Mouse (Mus musculus) stomach, embryonic 15.5 days (tissue): ENCODE measurements around the gene Rgl2. TPM values are rescaled to one million over a fixed set of nuclear protein-coding genes. Genes with fewer than 3 reads are reported as not detected.
"Not testable (repeated sequence)": the region's sequence is repeated elsewhere in the genome, so short reads cannot be mapped to it uniquely, and the experiment has no call there.

Experiments used
- ATAC-seq: fragments of 200-750 bp; cut with Nextera tagmentation; 2 replicates; pipeline ENCODE4 v1.8.0; 2017; ENCODE audit warnings: low read depth, moderate number of reproducible peaks, moderate TSS enrichment; ENCODE audit not compliant: insufficient read depth, low FRiP score
- H3K27ac ChIP-seq: fragments of 300-500 bp; sonication (generic); 2 replicates; pipeline ENCODE4 v1.5.1; 2015; ENCODE audit warnings: mild to moderate bottlenecking, inconsistent platforms
- H3K27me3 ChIP-seq: fragments of 300-500 bp; sonication (generic); replicated peaks from 2 replicates; pipeline ENCODE4 v1.6.1; 2015; ENCODE audit warnings: inconsistent platforms
- H3K36me3 ChIP-seq: fragments of 300-500 bp; sonication (generic); 2 replicates; pipeline ENCODE4 v1.6.1; 2015; ENCODE audit warnings: inconsistent platforms
- H3K4me1 ChIP-seq: fragments of 300-500 bp; sonication (generic); 2 replicates; pipeline ENCODE4 v1.6.1; 2015; ENCODE audit warnings: inconsistent platforms
- H3K4me2 ChIP-seq: fragments of 300-500 bp; sonication (generic); 2 replicates; pipeline ENCODE4 v1.6.1; 2015; ENCODE audit warnings: mild to moderate bottlenecking, inconsistent platforms
- H3K4me3 ChIP-seq: fragments of 300-500 bp; sonication (generic); replicated peaks from 2 replicates; pipeline ENCODE4 v1.5.1; 2015; ENCODE audit warnings: inconsistent platforms
- H3K9ac ChIP-seq: fragments of 300-500 bp; sonication (generic); 2 replicates; pipeline ENCODE4 v1.6.1; 2015; ENCODE audit warnings: inconsistent platforms
- H3K9me3 ChIP-seq: fragments of 300-500 bp; sonication (generic); 2 replicates; pipeline ENCODE4 v1.6.1; 2016; ENCODE audit warnings: inconsistent platforms
- WGBS: fragments of 180-500 bp; shearing (Covaris S2); methylation state at CpG from one replicate; pipeline ENCODE4 v1.1.7; 2015; 5-methylcytosine and 5-hydroxymethylcytosine counted together
- polyA plus RNA-seq: library from polyadenylated mRNA; unstranded; fragments of >200 nt; fragmentation: Nextera tagmentation; extraction: Ambion mirVana; gene quantifications from 2 replicates; pipeline ENCODE4 v1.2.1, GENCODE M21; 2015

Gene Rgl2
- polyA plus RNA-seq, 1 experiment from 2014 or later = 38.5 TPM

GRCm38 (mm10) chr17:33898193-33898592, 31.1 kb upstream of the Rgl2 start:
- not testable (repeated sequence) for H3K4me1 ChIP-seq, H3K27ac ChIP-seq, H3K4me3 ChIP-seq, H3K27me3 ChIP-seq, H3K9me3 ChIP-seq, ATAC-seq, H3K4me2 ChIP-seq, H3K9ac ChIP-seq, H3K36me3 ChIP-seq
- 79% methylated on average over 4 of the region's 4 CpGs for WGBS

- WGBS = 73% methylated on average over 4 of the region's 4 CpGs
Observed at GRCm38 (mm10) chr17:33899642-33900041, 29.7 kb upstream of the Rgl2 start.

GRCm38 (mm10) chr17:33900281-33900988, 28.9 kb upstream of the Rgl2 start:
- Histone ChIP-seq H3K9ac (no peak overlapping the region), H3K27ac (no peak overlapping the region), H3K4me2 (no peak overlapping the region), H3K4me1 (no peaks in the 10 kb centered on the region), H3K9me3 (no peaks in the 10 kb centered on the region), H3K4me3 (no peak overlapping the region), H3K36me3 (no peaks in the 10 kb centered on the region), H3K27me3 (no peaks in the 10 kb centered on the region)
- ATAC-seq = no peak
- 58% methylated on average over 7 of the region's 7 CpGs for WGBS

More at GRCm38 (mm10) chr17:33899642-33900041, 29.7 kb upstream of the Rgl2 start:
- Histone ChIP-seq H3K4me2 (no peak overlapping the region), H3K9ac (no peak overlapping the region), H3K36me3 (no peaks in the 10 kb centered on the region), H3K4me1 (no peaks in the 10 kb centered on the region), H3K9me3 (no peaks in the 10 kb centered on the region), H3K27ac (no peak overlapping the region), H3K27me3 (no peaks in the 10 kb centered on the region), H3K4me3 (no peak overlapping the region)
- peak; percentile 67; the same call in 1 of the 2 replicates for ATAC-seq

GRCm38 (mm10) chr17:33900989-33901314, 28.4 kb upstream of the Rgl2 start:
- Histone ChIP-seq H3K9me3 (no peaks in the 10 kb centered on the region), H3K4me2 (no peak overlapping the region), H3K9ac (no peak overlapping the region), H3K36me3 (no peaks in the 10 kb centered on the region), H3K4me1 (no peaks in the 10 kb centered on the region), H3K27me3 (no peaks in the 10 kb centered on the region), H3K4me3 (no peak overlapping the region), H3K27ac (no peak overlapping the region)
- 70% methylated on average over 4 of the region's 4 CpGs for WGBS
- ATAC-seq = no peak

- Histone ChIP-seq H3K9ac (no peak overlapping the region), H3K4me1 (no peaks in the 10 kb centered on the region), H3K36me3 (no peaks in the 10 kb centered on the region), H3K4me3 (no peak overlapping the region), H3K27ac (no peak overlapping the region), H3K4me2 (no peak overlapping the region), H3K27me3 (no peaks in the 10 kb centered on the region), H3K9me3 (no peaks in the 10 kb centered on the region)
- WGBS = 67% methylated on average over 4 of the region's 4 CpGs
- ATAC-seq = no peak
Observed at GRCm38 (mm10) chr17:33901653-33902052, 27.7 kb upstream of the Rgl2 start.

GRCm38 (mm10) chr17:33902079-33902478, 27.3 kb upstream of the Rgl2 start:
- Histone ChIP-seq H3K9ac (no peak overlapping the region), H3K36me3 (no peaks in the 10 kb centered on the region), H3K27me3 (no peaks in the 10 kb centered on the region), H3K9me3 (no peaks in the 10 kb centered on the region), H3K27ac (no peak overlapping the region), H3K4me1 (no peaks in the 10 kb centered on the region), H3K4me2 (no peak overlapping the region), H3K4me3 (no peak overlapping the region)
- ATAC-seq = no peak
- WGBS = 46% methylated on average over 4 of the region's 4 CpGs

- 74% methylated on average over 7 of the region's 7 CpGs for WGBS
- no peak overlapping the region for H3K4me3 ChIP-seq
- H3K36me3 ChIP-seq = no peaks in the 10 kb centered on the region
- H3K4me2 ChIP-seq = no peak overlapping the region
- H3K4me1 ChIP-seq = no peaks in the 10 kb centered on the region
- H3K9ac ChIP-seq = no peak overlapping the region
- H3K9me3 ChIP-seq = no peaks in the 10 kb centered on the region
- no peak overlapping the region for H3K27ac ChIP-seq
- ATAC-seq = no peak
- H3K27me3 ChIP-seq = no peaks in the 10 kb centered on the region
Observed at GRCm38 (mm10) chr17:33902491-33902890, 26.9 kb upstream of the Rgl2 start.

GRCm38 (mm10) chr17:33903911-33904651, 25.3 kb upstream of the Rgl2 start:
- H3K36me3 ChIP-seq, H3K9ac ChIP-seq, H3K27me3 ChIP-seq, ATAC-seq, H3K4me2 ChIP-seq, H3K4me3 ChIP-seq, H3K4me1 ChIP-seq, H3K27ac ChIP-seq, H3K9me3 ChIP-seq: not testable (repeated sequence)
- 75% methylated on average over 6 of the region's 6 CpGs for WGBS

- not testable (repeated sequence) for H3K4me2 ChIP-seq, H3K4me3 ChIP-seq, ATAC-seq, H3K9ac ChIP-seq, H3K36me3 ChIP-seq, H3K9me3 ChIP-seq, H3K4me1 ChIP-seq, H3K27ac ChIP-seq, H3K27me3 ChIP-seq
- 55% methylated on average over 2 of the region's 4 CpGs for WGBS
Observed at GRCm38 (mm10) chr17:33904835-33905234, 24.5 kb upstream of the Rgl2 start, which contains the start of gene Platr17. Platr17 (plus strand) TSS chr17:33905135.

- peak overlapping the region; percentile 52 for H3K9ac ChIP-seq
- no peaks in the 10 kb centered on the region for H3K9me3 ChIP-seq
- H3K27me3 ChIP-seq = no peaks in the 10 kb centered on the region
- H3K27ac ChIP-seq = peak overlapping the region; percentile 95
- H3K4me3 ChIP-seq = peak overlapping the region; percentile 82
- ATAC-seq = peak; percentile 48
- WGBS = 1% methylated on average over 43 of the region's 44 CpGs
- peak overlapping the region; percentile 98 for H3K4me2 ChIP-seq
- H3K36me3 ChIP-seq = peaks cover 20% of the 10 kb centered on the region
- H3K4me1 ChIP-seq = peaks cover 16% of the 10 kb centered on the region
Observed at GRCm38 (mm10) chr17:33908331-33909076, 20.8 kb upstream of the Rgl2 start.

GRCm38 (mm10) chr17:33909077-33909868, 20.1 kb upstream of the Rgl2 start, which contains the start of gene Daxx:
Daxx (plus strand) TSS chr17:33909414.
- H3K4me1 ChIP-seq = peaks cover 16% of the 10 kb centered on the region
- peak; percentile 96 for ATAC-seq
- H3K9me3 ChIP-seq = no peaks in the 10 kb centered on the region
- no peaks in the 10 kb centered on the region for H3K27me3 ChIP-seq
- H3K27ac ChIP-seq = peak within 1 kb of the TSS; percentile 95
- peak within 1 kb of the TSS; percentile 82 for H3K4me3 ChIP-seq
- peak within 1 kb of the TSS; percentile 98 for H3K4me2 ChIP-seq
- H3K36me3 ChIP-seq = peaks cover 26% of the 10 kb centered on the region
- H3K9ac ChIP-seq = peak within 1 kb of the TSS; percentile 94
- under 1% methylated on average over 68 of the region's 68 CpGs for WGBS
